Mouse (Mus musculus): ENCODE measurements around the gene Terf2ip.

DNA sequence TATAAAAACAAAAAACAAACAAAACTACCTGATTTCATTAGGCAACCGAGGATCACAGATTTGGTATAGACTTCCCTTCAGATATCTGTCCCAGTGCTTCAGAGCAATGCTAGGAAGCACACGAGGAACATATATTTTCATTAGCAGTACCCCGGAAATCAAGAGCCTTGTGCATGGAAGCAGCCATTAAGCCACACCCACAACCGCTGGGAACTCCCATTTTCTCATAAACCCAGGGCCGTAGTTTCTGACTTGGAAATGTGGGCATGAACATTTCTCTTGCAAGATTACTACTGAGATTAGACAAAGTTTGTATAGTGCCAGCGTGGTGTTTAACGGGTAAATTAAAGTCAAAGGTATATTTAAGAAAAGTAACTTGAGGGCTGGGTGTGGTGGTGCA, 1.6 kb upstream of the Terf2ip start:
- TF ChIP-seq CTCF (IDR thresholded peaks at IDR 0.05): no peak
- no peak for TF ChIP-seq POLR2A (IDR thresholded peaks at IDR 0.05; ENCODE audit: insufficient read depth, low read depth, low read length)

Data from heart, adult 2 months (tissue).